Mouse (Mus musculus) spleen, postnatal 36 days (tissue): ENCODE measurements around the gene Ccdc141.

ENCODE experiments used
- DNase-seq, 2 experiments: peaks; one replicate each; pipeline ENCODE4 v3.0.0; 2022; ENCODE audit warnings: low spot score in 2 of 2, mixed read lengths in 1 of 2

Ccdc141 gene

DNA sequence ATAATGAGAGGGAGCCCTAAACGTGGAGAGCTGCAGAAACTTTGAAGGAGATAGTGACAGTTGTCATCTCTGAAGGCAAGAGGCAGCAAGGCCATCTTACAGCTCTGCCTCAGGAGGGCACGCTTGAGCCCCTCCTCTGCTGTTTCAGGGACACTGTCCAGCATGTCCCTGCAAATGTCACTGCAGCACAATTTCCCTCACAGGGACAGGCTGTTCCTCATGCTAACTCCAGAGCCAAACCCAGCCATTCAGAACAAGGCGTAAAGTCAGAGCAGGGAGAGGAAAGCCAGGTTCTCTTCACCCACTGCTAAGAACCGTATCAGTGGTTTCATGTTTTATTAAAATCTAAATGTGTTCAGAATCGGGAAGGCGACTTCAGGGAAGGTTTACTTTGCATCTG is 192.8 kb downstream of the Ccdc141 start:
- DNase-seq = no peak

DNA sequence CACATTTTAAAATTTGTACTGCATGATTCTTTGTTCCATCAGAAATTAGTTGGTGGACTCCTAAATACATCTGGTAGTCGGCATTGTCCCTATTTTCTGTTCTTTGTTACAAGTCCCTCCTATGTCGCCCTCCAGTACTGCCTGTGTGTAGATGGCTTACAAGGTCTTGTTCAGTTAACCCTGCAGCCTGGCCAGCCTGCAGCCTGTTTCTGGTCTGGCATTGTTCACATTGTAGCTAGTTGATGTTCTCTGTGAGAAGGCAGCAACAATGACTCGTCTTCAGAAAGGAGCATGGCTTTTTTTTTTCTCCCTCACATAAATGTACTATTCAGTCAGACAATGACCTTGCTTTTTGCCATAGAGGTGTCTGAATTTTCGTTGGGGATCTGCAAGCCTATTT is 198.4 kb downstream of the Ccdc141 start:
- DNase-seq = no peak

DNA sequence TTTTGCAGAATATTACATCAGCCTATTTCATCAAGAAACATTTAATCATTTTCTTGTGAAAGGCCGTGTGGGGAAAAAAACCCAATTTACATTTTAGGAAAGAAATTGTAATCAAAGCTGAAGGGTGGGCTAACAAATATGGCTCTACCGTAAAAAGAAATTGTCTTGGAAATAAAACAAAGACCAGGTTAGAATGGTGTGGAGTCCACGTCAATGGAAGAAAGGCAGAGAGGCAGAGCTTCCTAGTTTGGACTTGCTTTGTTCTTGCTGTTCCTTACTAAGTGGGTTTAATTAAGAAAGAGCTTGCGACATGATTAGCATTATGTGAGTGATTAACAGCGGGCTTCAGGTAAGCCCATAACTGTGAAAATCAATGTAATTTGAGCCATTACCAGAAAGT is 199.4 kb downstream of the Ccdc141 start:
- no peak for DNase-seq

DNA sequence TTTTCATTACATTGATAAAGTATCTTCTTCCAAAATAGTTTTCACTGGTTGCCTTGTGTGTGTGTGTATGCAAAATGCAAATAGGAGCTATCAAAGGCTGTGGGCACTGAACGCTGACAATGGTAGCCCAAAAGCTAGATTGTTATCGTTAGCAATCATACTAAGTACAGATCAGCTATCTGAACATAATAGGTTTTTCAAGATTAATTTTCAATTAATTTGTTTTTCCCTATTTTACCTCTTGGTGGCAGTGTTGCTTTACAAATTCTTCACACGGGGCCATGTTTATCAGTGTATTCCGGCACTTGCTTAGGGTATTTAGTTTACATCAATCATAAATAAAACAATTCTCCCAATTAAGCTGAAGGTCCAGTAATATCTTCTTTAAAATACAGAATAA is 199.8 kb downstream of the Ccdc141 start:
- DNase-seq = no peak

DNA sequence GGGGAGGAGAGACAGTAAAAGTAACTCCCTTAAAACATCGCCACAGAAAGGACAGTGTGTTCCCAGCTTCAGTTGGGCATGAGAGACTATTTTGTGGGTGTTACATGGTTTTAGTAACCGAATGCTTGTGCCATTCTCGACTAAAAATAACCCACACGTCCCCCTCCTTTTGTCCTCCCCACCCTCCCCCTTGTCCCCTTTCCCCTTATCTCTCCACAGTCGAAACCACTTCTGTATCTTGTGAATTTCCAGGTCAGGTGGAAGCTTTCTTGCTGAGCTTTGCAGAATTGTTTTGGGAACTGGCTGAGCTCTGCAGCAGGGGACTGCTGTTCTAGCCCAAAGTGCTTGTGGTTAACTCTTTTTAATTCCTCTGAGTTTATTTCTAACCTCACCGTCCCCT is 200.2 kb downstream of the Ccdc141 start:
- DNase-seq = no peak

DNA sequence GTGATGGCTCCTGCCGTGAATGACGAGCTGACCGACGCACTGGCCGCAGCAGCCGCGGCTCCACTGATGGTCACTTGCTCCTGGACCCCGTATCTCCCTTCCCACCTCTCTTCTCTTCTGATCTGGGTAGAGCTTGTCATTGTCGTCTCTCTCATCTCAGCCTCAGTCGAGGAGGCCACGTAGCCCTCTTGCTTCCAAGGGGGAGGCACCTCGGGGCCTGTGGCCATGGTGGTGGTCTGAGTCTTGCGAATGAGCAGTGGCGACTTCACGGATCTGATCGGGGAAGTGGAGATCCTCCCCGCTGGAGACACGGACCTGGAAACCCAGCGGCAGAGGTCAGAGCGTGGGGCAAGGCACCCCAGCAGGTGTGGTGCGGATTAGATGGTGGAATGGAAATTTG is 200.8 kb downstream of the Ccdc141 start:
- no peak for DNase-seq

DNA sequence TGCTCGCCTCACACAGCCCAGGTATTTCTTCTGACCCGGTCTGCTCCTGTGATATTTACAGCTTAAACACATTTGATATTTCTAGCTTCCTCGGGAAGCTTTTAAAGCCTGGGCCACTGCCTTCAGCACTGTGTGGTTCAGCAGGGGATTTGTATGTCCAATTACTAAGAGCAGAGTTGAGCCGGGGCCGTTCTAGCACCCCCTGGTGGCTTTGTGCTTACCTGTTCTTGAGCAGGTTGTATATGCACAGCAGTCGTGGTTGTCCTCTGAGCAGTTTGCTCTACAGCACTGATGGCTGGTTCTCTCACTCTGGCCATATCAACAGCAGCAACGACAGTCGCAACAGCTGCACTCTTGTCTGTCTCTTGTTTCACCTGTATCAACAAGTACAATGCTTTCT is 201.5 kb downstream of the Ccdc141 start:
- peak in 1 of 2 experiments; percentile 9 for DNase-seq

DNA sequence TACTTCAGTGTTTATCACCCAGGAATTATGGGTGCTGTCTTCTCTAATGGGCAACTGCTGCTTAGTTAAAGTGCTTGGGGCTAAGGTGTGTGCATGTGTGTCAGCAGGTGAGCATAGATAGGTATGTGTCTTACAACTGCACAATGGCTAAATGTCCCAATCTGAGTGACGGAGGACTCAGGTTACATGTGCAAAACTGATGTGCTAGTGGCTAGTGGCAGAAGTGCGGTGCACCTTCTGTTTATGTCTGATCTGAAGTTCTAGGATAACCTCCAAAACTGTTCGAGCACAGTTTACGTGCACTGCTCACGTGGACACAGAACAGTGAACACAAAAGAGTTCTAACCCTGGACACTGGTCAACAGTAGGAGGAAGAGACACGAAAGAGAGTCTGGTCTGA is 203.9 kb downstream of the Ccdc141 start:
- no peak for DNase-seq

DNA sequence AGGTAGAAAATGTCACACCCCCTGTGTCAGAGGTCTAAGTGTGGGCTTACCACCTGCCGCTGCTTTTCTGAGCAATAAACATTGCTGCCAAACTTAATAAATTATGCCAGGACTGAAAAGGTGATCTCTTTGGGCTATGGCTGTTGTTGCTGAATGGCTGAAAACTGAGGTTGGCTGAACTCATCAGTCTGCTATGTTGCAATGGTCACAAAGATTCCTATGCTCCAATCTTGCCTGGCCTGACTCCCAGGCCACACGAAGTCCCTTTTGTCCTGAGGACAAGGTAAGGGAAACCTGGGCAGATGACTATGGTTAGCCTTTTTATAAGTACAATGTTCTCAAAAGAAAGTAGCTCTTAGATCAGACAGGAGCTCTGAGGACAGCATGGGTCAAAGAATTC is 204.4 kb downstream of the Ccdc141 start:
- DNase-seq = no peak

DNA sequence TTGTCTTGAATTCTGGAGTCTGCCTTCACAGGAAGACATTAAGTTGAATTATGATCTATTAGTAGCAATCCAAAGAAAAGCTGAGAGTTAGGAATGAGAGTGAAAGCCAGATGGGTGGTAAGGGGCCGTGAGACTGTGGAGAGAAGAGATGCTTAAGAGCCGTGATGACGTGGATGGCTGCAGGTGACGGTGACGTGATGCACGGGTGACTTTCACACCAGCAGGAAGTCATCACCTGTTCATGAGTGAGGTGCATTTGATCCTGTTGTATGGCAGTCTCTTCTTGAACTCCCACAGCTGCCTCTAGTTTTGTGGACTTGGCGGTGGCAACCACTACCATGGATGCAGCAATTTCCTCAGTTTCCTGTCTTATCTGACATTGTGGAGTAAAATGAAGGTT is 204.9 kb downstream of the Ccdc141 start:
- DNase-seq = no peak

DNA sequence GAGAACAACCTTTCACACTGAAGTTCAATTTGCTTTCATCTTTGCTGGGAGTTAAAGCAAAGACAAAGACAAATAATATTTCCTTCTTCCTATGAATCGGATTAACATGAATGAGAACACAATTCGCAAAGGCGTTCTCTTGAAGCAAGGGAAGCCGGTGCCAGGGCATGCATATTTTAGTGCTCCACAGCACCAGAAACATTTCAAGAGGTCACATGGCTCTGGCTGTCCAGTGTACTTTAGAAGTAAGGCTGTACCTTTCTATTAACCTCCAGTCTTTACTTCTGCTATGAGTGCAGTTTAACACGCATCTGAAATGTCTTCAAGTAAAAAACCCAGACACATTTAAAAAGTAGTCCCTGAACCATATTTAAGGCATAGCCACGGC is 208.4 kb downstream of the Ccdc141 start:
- no peak for DNase-seq

DNA sequence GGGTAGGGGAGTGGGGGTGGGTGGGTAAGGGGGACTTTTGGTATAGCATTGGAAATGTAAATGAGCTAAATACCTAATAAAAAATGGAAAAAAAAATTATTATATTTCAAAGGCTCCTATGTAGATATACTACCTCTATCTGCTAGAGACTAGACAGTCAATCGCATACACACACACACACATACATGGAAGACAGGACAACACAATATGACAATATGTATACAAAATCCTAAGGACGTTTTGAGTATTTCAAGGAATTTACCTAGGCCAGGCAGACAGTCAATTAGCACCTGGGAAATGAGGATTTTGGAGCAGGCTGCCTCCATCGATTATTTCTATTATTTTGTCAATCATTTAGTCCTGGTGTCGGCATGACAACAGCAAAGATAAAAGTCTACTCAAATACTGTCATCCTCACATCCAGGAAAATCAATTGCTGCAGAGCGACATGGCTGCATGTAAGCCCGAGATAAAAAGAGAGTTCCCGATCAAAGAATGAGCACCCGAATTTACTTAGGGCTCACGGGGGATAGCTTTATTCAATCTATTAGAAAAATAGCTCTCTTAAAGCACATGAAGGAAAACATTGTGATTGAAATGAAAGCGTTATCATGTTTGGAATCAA is 208.9 kb downstream of the Ccdc141 start:
- no peak for DNase-seq
